Mouse (Mus musculus) intestine, embryonic 15.5 days (tissue): ENCODE data around the gene Tbx21. TPM values are rescaled to one million over a fixed set of nuclear protein-coding genes. Genes with fewer than 3 reads are reported as not detected.

ENCODE experiments used
- ATAC-seq: fragments of 200-750 bp; cut with Nextera tagmentation; 2 replicates; pipeline ENCODE4 v1.8.0; 2017; ENCODE audit warnings: moderate TSS enrichment, moderate library complexity
- H3K27ac ChIP-seq: fragments of 300-500 bp; sonication (generic); 2 replicates; pipeline ENCODE4 v1.5.1; 2015; ENCODE audit warnings: mild to moderate bottlenecking, inconsistent platforms
- H3K27me3 ChIP-seq: fragments of 300-500 bp; sonication (generic); replicated peaks from 2 replicates; pipeline ENCODE4 v1.6.1; 2015; ENCODE audit warnings: inconsistent platforms
- H3K36me3 ChIP-seq: fragments of 300-500 bp; sonication (generic); 2 replicates; pipeline ENCODE4 v1.6.1; 2015; ENCODE audit warnings: inconsistent platforms
- H3K4me1 ChIP-seq: fragments of 300-500 bp; sonication (generic); replicated peaks from 2 replicates; pipeline ENCODE4 v1.6.1; 2015; ENCODE audit warnings: inconsistent platforms
- H3K4me2 ChIP-seq: fragments of 300-500 bp; sonication (generic); replicated peaks from 2 replicates; pipeline ENCODE4 v1.6.1; 2015; ENCODE audit warnings: mild to moderate bottlenecking, inconsistent platforms
- H3K4me3 ChIP-seq: fragments of 300-500 bp; sonication (generic); replicated peaks from 2 replicates; pipeline ENCODE4 v1.5.1; 2015; ENCODE audit warnings: inconsistent platforms
- H3K9ac ChIP-seq: fragments of 300-500 bp; sonication (generic); 2 replicates; pipeline ENCODE4 v1.6.1; 2015; ENCODE audit warnings: inconsistent platforms
- H3K9me3 ChIP-seq: fragments of 300-500 bp; sonication (generic); 2 replicates; pipeline ENCODE4 v1.6.1; 2016; ENCODE audit warnings: inconsistent platforms
- WGBS: fragments of 180-500 bp; shearing (Covaris S2); methylation state at CpG from one replicate; pipeline ENCODE4 v1.1.7; 2015; 5-methylcytosine and 5-hydroxymethylcytosine counted together
- polyA plus RNA-seq: library from polyadenylated mRNA; unstranded; fragments of >200 nt; fragmentation: Nextera tagmentation; extraction: Ambion mirVana; gene quantifications from 2 replicates; pipeline ENCODE4 v1.2.1, GENCODE M21; 2015

Gene Tbx21
- polyA plus RNA-seq, 1 experiment from 2014 or later, result 0.24 TPM

- Histone ChIP-seq H3K27ac (peak overlapping the region; percentile 78; the same call in 1 of the 2 replicates), H3K9ac (peak overlapping the region; percentile 80; the same call in 1 of the 2 replicates), H3K4me2 (peak overlapping the region; percentile 89; the same call in 1 of the 2 replicates), H3K36me3 (peaks cover 32% of the 10 kb centered on the region; the same call in 1 of the 2 replicates), H3K9me3 (no peaks in the 10 kb centered on the region), H3K4me3 (no peak overlapping the region), H3K27me3 (no peaks in the 10 kb centered on the region), H3K4me1 (peaks cover 23% of the 10 kb centered on the region)
- ATAC-seq, result no peak
- WGBS, result 71% methylated on average over 6 of the region's 6 CpGs
Observed at GRCm38 (mm10) chr11:97049492-97050085, 65.5 kb downstream of the Tbx21 start.

- no peak for ATAC-seq
- Histone ChIP-seq H3K27me3 (no peaks in the 10 kb centered on the region), H3K9me3 (no peaks in the 10 kb centered on the region), H3K4me2 (no peak overlapping the region), H3K4me1 (peaks cover 23% of the 10 kb centered on the region), H3K4me3 (no peak overlapping the region), H3K9ac (no peak overlapping the region), H3K36me3 (peaks cover 24% of the 10 kb centered on the region; the same call in 1 of the 2 replicates), H3K27ac (no peak overlapping the region)
- WGBS, result 76% methylated on average over 8 of the region's 8 CpGs
Observed at GRCm38 (mm10) chr11:97048090-97048650, 67.0 kb downstream of the Tbx21 start.

Other genes with a start within 250 kb of the Tbx21 start
- 64.2 and 66.7 TPM in 2 replicates for gene Cdk5rap3, start 198.8 kb downstream of the Tbx21 start, polyA plus RNA-seq
- gene Prr15l, start 187.2 kb downstream of the Tbx21 start, polyA plus RNA-seq, result 84.7 and 86.9 TPM in 2 replicates
- 81.9 and 92.8 TPM in 2 replicates for gene Pnpo, start 171.3 kb downstream of the Tbx21 start, polyA plus RNA-seq
- 13.3 and 15.1 TPM in 2 replicates for gene Sp2, start 132.4 kb downstream of the Tbx21 start, polyA plus RNA-seq
- 0.29 and 0.30 TPM in 2 replicates for gene Sp6, start 101.9 kb downstream of the Tbx21 start, polyA plus RNA-seq
- gene Scrn2, start 85.4 kb downstream of the Tbx21 start, polyA plus RNA-seq, result 18.1 and 21.9 TPM in 2 replicates
- gene Lrrc46, start 73.9 kb downstream of the Tbx21 start, polyA plus RNA-seq, result 0.40 and 0.45 TPM in 2 replicates
- 86.9 and 88.7 TPM in 2 replicates for gene Mrpl10, start 73.8 kb downstream of the Tbx21 start, polyA plus RNA-seq
- gene Osbpl7, start 64.7 kb downstream of the Tbx21 start, polyA plus RNA-seq, result 9.1 and 11.1 TPM in 2 replicates
- gene Tbkbp1, start 36.2 kb upstream of the Tbx21 start, polyA plus RNA-seq, result 3.8 and 4.2 TPM in 2 replicates
- gene Kpnb1, start 72.5 kb upstream of the Tbx21 start, polyA plus RNA-seq, result 49.2 and 49.4 TPM in 2 replicates
- gene Npepps, start 165.3 kb upstream of the Tbx21 start, polyA plus RNA-seq, result 77.3 and 84.1 TPM in 2 replicates
- 55.4 and 60.3 TPM in 2 replicates for gene Mrpl45, start 200.4 kb upstream of the Tbx21 start, polyA plus RNA-seq
- gene Gpr179, start 236.7 kb upstream of the Tbx21 start, polyA plus RNA-seq, result 0.10 and 0.20 TPM in 2 replicates
- gene Socs7, start 247.2 kb upstream of the Tbx21 start, polyA plus RNA-seq, result 2.6 and 3.5 TPM in 2 replicates